Mouse (Mus musculus) ZHBTc4 (cell line): ENCODE measurements at regions not wholly inside any gene's neighbourhood (a gene's known extent, or its start where the extent isn't known, plus 50 kb on each side); places are given as distances from the start of the nearest gene placed in this dataset.

Experiments
- DNase-seq: peaks from one replicate; pipeline ENCODE4 v3.0.0-alpha.2; 2011; ENCODE audit warnings: low read depth, low spot score

DNA sequence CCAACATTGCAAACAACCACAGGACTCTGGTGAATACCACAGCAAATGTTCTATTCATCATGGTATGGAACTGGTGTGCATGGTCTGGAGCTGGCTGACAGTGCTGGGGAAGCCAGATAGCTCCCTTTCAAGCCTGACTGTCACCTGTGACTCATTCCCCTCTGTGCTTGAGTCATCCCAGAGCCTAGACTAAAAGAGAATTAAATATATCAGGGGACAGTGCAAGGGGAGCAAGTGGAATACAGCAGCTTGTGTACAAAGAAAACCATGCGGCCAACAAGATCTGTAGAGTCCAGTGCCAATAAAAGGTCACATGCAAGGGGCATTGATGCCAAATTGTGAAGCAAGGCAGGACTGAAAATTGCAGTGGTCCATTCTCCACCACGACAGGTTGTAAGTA, 117.7 kb downstream of the Pah start:
- no peak for DNase-seq

DNA sequence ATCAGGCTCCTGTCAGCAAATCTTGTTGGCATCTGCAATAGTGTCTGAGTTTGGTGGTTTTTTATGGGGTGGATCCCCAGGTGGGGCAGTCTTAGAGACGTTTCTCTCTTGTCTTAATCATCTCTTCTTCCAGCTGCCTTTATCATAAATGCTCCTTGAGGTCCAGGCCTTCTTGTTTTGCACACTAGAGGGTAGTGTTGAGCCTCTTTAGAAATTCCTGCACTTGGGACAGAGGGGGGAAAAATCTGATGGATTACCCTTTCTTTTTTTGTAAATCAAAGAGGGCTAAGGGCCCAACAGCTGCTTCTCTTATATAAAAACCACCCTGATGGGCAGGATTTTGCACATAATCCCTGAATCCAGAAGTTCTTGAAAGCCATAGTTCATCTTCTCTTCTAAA, 127.5 kb downstream of the Pah start:
- DNase-seq, result peak; percentile 47

DNA sequence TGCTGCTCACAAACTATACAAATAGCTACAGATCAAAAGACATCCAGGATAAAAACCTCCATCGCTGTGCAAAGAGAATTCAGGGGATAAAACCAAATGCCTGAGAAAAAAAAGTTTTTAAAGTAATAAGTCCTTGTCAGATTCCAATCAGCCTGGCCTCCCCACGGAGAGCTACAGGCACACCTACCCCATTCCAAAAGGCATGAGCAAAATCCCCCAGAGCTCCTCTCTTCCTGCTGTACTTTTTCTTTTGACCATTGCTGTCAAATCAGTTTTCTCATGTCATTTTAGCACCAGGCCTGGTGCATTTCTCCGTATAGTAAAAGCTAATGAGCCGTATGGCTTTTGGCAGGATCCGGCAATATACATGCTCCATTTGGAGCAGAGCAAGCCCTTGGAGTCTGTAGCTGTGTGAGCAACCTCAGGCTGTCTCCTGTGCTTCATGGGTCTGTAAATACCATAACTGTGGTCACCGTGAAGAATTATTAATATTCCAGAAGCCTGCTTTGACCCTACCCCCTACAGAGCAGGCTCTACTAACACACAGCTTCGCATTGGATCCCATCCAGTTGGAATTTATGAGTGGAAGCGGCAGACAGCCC, 130.6 kb downstream of the Pah start:
- DNase-seq, result no peak

DNA sequence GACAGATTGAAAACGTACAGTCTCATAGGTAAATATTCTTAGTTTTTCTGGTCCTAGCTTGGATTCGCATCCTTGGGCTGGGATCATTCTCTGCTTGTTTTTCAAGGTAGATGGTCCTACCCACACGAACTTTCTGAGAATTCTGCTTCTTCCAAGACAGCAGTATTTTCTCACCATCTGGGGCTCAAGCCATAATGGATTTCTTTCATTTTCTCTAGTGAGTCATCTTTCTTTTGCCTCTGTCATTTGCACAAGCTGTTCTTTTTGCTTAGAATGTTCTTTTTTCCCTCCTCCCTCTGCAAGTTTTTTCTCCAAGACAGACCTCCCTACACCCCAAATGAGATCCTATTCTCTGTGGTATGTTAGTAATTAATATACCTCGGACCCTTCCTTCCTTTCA, 132.5 kb downstream of the Pah start:
- no peak for DNase-seq

DNA sequence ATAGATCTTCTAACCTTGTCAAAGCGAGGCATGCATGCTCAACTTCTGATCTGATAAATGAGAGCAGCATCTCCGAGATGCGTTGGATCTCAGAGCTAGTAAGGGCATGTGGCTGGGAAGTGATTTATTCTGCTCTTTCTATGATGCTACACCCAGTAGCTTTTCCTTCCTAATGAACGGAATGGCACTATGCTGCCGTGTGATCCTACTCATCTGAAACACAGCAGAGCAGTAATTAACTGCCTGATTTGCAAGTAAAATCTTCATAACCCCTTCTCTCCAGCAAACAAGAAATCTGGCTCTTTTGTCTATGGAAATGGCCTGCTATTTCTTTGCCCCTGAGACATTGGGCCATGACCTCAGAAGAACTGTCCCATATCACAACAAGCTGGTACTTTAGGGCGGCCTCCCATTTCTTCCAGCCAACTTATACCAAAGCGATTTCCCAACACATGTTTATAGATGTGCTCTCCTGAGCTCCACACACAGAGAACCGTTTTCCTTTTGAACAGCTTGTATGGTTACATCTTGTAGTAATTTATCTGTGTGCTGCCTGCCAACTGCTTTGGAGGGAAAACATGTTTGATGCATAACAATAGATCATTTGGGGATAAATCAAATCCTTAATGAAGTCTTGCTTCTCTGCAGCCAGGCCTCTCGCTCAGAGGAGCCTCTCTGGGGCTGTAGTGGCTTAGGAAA, 144.6 kb downstream of the Pah start:
- no peak for DNase-seq

DNA sequence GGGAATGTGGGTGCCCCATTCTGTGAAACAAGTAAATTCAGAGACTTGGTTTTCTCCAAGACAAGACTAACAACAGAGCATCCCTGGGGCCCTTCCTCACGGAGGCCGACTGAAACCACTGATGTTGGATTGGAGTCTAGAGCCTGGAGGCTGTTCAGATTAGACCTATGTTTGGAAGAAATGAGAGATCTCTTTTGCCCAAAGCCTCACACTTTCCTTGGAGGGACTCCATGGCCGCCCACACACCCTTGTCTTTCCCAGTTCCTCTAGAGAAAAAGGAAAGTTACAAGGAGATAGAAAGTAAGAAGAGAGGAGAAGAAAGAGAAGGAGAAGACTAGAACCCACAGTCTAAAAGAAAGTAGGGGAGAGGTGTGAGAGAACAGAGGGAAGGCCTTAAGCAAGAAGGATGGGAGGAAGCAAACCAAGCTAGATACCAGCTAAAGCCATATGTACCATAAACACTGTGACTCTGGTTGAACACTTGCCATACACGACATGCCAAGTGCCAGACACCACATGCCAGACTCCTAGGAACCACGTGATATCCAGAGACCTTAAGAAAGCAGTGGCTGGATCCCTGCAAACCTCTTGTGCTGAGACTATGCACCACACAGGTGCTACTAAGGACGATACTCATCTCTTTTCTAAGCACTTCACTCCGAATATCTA, 145.3 kb downstream of the Pah start:
- no peak for DNase-seq

DNA sequence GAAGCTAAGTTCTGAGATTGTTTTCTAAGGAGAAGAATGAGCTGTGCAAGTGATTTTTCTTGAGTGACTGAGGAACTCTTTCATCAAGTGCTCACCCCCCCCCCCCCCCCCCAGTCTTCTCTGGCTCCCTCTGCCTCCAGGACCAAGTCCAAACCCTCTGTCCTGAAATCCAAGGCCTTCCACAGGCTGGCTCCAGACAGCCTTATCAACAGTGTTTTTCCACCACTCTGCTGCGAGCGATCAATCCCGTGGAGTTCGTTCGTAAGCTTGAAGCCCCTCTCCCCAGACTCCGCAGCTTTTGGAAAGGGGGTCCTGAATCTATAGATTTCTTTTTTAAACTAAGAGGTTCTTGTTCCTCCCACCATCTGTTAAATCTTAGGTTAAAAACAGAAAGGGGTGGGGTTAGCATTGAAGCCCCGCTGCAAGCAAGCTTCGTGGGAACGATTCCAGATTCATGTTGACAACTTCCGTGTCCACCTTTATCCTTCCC, 146.1 kb downstream of the Pah start:
- DNase-seq, result no peak

DNA sequence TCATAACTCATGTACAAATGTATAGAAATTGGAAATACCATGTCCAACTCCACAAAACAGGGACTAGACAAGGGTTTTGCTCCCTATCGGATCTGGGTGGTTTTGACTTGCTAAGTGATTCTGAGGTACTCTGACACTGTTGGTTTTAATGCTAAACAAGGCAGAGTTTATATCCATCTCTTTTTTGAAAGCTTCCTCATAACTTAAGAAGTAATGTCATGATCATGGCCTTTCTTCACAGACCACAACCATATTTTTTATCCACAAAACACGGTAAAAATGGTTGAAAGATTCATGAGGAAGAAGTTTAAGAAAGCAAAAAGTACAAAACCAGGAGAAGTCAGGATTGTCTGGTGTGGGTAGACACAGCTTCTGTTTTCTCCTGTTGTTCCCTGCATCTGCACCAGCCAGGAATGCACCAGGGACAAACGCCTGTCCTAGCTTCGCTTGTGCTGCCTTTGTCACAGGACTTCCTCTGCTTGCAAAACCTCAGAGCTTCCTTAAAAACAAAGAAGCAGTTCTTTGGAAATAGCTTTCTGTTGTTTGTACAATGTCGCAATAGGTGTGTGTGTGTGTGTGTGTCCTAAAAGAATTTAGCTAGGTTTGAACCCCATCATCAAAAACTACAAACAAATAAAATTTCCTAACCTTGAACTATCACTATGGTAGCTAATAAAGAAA, 153.3 kb downstream of the Pah start:
- DNase-seq, result no peak

DNA sequence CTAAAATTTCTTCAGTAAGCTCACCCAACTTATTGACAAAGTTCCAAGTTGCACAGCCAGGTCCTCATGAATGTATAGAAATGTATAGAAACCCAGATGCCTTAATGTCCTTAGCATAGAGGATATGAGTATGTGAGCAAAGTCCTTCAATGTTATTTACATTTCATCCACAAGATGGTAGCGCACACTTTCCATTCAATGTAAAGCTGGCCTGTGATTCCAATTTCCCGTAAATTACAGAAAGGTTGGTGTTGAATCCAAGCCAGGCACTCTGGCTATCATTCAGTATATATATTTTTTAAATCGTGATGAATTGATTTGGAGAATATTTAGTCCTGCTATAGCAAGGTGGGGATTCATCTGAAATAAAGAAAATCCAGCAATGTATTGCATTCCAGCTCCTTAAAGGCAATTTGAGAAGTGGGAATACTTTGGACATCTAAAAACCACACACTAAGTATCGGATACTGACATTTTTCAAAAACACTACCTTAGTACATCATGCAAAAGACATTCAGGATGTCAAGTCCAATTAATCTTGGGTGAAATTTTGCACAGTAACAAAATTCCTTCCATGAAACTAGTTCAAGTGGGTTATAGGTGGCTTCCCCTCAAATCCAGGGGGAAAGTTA, 154.6 kb downstream of the Pah start:
- DNase-seq, result peak; percentile 16

DNA sequence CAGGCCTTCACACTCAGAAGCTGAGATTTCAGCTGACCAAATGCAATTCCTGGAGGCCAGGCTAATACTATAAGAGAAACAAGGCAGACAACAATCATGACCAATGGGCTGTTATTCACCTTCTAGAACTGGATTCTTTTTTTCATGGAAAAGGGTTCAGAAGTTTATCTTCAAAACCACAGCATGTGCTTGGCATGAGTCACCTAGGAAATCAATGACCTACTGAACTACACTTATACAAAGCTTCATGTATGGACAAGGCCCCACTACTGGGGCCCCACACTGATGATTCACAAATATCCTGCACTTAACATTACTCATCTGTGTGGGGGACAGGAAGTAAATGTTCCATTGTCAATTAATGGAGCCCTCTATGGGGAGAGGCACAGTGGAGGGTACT, 157.4 kb downstream of the Pah start:
- no peak for DNase-seq

DNA sequence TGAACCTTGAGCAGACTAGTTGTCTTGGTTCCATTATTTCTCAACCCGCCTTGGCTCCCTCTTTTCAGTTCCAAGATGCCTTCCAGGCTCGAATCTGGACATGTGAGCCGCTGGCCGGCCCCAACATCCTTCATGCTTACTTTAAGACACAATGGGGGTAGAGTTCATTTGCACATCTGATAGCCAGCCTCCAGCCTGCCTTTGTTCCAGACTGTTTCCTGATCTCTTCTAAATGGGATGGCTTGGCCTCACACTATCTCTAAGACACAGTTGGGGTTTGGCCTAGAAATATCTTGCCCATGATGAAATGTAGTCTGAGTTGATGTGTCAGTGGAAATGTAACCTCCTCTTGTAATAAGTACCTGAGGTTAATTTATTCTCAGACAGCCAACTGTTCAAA, 164.7 kb downstream of the Pah start:
- DNase-seq, result peak; percentile 89

DNA sequence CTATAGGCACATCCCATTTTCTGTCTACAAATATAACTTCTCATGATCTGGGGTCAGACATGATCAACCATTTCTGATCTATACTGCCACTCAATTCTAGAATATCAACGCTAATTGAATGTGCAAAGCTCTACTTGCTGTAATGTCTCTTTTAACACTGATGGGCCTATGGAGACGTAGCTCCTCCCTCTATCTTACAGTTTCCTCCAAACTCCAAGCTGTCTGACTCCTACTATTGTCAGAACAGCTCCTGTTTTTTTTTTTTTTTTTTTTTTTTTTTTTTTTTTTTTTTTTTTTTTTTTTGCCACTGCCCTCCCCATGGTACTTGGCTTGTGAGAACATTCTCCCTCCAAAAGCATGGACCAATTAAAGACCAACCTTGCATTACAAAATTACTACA, 165.2 kb downstream of the Pah start:
- DNase-seq, result peak; percentile 53

DNA sequence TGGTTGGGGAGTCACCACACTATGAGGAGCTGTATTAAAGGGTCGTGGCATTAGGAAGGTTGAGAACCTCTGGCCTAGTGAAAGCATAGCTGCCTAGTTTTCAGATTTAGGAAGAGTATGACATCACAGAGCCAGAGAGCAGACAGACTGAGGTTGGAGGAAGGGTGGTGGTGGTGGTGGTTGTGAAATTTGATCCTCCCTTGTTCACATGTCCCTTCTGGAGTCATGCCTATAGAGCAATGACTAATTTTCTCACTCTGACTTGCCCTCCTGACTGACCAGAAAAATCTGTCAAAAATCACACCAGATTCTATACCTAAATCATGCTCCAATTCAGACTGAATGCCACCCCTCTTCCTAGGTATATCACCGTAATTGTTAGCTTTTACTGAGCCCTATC, 166.2 kb downstream of the Pah start:
- no peak for DNase-seq

DNA sequence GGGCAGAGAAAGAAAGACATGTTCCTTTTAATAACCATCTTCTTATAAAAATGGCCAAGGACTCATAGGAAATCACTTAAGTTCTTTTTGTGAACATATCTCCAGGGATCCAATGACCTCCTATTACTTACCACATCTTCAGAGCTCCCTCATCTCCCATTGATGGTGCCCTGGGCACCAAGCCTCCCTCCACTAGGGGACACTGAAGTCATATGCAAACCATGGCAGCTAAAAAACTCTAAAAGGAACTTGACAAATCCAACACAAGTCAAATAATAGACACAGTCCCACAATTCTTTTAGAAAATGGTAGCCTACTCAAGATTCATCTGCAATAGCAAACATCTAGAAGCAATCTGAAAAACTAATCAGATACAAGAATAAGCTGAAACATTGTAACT, 167.2 kb upstream of the Igf1 start:
- no peak for DNase-seq

DNA sequence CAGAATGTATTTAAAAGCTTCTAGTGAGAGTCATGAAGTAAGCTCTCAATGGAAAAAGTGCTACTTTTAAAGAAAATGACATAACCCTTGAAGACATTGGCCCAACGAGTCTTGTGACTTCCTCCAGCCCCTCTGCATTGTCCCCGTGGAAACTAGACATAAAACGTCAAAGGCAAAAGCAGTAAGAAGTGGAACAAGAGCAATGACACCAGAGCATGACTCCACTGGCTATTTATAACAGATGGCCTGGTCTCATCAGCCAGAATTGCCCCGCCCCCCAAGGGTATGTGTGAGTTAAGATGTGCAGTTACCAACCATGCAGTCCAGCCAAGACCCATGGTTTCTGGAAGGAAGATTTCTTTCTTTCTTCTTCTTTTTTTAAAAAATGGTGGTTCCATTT, 161.6 kb upstream of the Igf1 start:
- no peak for DNase-seq

DNA sequence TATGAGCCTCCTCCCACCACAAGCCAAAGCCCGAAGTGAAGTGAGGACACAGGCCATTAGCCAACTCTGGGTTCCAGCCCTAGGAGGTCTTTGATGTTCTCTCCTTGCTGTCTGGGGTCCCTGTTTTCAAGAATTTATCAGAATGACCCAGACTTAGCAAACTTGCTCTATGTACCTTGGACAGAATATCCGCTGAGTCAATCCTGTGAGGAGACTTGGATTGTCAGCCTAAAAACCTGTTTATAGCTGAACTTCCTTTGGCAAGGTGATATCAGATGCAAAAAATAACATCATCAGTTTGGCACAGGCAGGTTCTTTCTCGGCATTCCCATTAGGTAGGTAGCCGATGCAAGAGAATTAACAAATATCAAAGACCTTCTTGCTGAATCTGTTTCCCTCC, 146.9 kb upstream of the Igf1 start:
- DNase-seq, result no peak

DNA sequence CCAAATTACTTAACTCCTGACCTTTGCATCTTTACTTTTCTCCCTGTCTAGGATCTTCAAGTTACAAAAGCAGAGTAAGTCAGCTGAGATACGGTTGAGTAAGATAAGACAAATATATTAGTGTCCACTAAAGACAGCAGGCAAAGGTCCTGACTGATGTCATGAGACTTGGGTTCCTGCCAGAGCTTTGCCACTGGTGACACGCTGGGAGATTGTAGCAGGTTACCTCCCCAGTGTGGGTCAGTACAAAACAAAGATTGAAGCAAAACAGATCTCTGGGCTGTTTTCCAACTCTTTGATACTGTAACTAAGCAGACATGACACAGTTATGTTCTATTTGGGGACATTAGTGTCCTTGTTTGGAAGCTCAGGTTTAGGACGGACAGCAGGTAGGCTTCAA, 146.3 kb upstream of the Igf1 start:
- DNase-seq, result no peak

DNA sequence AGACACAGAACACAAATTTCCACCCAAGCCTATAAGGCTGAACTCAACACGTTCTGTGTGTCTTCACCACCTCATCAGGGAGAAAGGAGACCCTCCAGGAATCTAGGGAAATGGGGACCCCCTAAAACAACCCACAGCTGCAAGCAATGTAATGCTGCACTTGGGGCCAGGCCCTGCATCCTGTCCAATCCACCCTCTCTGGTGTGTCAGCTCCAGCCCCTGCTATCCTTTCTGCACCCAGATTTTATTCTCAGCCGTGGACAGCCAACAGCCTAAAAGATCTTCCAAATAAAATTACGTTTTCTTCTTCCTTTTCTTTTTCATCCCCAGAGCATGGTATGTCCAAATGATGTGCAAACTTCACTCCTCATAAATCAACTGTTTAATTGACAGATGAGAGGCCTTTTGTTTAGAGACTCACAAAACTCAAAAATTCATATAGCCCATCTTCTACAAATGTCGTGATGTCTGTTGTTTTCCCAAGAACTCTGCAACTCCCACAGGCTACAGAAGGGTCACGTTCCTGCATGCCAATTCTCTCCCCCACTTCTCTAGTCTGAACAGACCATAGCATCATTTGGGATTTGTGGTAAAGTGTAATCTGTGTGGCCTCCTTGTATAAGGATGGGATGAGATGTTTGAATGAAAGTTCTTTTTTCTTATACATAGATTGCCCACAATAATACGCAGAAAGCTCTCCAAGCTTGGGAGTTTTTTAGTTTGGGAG, 142.0 kb upstream of the Igf1 start:
- DNase-seq, result no peak

DNA sequence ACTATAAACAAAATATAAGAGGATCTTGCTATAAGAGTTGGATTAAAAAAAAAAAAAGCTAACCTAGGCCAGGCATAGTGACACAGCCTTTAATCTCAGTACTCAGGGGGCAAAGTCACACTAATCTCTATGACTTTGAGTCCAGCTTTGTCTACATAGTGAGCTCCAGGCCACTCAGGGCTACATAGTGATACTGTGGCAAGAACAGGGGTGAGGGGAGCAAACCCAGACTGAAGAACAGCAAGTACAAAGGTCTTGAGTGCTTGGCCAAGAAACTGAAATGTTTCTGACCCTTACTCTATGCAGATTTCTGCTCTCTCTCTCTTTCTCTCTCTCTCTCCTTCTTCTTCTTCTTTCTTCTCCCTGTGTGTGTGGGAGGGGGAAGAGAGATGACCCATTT, 140.9 kb upstream of the Igf1 start:
- no peak for DNase-seq

DNA sequence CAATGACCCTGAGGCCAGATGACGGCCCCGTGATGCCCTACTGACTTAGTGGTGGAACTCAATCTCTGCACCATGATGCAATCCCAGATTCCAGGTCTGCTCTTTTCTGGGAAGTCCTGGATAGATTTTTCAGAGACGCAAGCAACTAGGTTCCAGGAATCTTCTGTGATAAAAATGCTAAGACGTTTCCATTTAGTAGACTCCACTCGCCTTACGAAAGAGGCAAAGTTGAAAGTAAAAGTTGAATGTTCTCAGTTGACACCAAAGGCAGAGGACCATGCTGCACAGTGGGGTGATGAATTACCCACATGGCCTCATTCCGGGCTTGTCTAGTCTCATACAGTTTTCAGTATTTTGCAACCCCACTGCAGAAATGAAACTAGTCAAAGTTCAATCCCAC, 139.6 kb upstream of the Igf1 start:
- DNase-seq, result no peak

DNA sequence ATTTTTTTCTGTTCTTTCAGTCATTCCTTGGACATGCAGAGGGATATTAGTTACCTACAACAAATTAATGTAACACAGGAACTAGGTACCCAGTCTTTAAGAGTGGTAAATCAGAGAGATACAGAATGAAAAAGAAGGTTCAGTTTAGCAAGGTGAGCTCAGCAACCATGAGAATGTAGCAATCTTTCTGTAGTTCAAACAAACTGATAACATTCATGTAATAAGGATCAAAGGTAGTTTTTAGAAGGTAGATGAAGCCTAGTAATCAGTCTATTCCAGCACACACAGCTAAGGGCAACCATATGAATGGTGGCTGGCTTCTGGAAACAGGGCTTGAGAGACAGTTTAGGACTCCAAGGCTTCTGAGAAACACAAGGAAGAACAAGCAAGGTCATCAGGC, 138.1 kb upstream of the Igf1 start:
- DNase-seq, result no peak
